Mouse (Mus musculus): ENCODE data around the gene Fam174a. TPM values are rescaled to one million over a fixed set of nuclear protein-coding genes. Genes with fewer than 3 reads are reported as not detected.

The Fam174a gene
- total RNA-seq (2021): 10 to 100 TPM; 39.3 to 42.7 TPM

DNA sequence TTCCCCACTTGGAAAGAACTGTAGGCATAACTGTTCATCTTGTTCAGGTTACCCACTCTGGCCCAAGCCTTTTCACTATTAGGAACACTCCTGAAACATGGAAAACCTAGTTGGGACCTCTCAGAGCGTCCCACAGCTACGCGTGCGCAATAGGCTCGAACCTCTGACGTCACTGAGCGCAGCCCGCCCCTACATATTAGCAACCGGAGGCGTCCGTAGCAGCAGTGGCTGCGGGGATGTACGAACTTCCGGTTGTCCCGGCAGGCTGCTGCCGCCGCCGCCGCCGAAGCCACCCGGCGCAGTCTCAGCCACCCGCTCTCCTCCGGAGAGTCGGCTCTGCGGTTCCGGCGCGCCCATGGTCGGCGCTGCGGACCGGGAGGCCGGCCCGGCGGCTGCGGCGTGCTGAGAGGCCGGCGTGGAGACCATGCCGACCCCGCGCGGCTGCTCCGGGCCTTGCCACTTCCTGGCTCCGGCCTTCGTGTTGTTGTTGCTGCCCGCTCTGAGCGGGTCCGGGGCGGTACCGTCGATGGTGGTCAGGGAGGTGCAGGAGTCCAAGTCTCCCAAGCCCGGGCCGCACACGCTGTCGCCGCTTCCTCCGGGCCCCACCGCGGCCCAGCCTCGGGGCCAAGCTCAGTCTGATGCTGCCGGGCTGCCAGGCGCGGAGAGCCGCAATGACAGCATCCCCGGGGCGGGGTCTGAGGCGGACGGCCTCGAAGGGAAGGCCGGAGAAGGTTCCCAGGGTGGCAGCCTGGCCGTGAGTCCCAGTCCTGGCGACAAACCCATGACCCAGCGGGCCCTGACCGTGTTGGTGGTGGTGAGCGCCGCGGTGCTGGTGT lies at the start of gene Fam174a:
Fam174a (plus strand) TSS at position 231 of the 836 bp plus-strand sequence.
- DNase-seq: peak; percentile 92

DNA sequence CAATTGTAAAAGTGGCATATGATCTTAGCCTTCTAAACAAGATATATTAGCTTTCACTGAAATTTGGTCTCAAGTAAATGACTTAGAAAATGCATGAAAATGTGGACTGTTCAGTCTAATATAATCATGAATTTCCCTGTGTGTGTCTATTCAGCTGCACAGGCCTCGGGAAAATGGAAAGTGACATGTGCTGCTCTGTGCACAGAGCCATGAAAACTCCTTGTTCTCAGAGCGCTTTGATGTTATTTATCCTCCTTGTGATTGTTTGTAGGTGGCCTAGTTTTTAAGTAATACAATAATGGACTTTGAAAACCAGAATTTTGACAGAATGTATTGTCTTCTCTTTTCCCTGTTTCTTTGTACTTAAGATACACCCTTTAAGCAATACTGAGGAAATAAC lies 49.6 kb upstream of the Fam174a start:
- DNase-seq: no peak

DNA sequence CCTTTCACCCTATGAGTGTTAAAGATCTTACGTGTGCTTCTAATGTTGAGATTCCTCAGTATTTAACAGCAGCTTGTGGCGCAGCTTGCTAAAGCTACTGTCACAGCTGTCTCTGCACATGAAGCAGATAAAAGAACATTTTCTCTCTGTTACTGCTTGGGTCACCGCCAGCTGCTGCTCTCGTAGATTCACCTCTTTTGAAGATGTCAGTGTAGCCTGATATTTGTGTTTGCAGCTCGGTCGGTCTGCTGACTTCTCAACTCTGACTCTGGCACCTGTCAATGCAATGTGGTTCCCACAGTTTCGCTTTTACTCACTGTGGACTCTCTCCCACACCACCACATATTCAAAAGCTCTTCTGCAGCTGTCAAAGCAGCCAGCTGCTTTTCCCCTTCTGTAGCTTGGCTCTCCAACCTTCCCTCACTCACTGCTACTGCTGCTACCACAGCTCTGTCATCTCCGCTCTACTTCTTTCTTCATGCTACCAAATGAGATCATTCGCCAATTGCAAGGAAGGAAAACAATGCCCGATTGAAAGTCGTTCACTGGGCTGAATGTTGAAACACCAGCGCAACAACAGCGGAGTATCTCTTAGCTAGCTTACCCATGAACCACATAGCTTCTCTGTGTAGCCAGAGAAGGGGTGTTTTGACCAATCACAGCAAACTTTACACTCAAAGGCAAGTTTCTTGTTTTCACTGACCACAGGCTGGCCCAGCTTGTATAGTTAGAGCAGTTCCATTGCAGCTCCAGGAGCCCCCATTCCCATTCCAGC lies 45.3 kb upstream of the Fam174a start:
- DNase-seq: peak; percentile 14 to 17

DNA sequence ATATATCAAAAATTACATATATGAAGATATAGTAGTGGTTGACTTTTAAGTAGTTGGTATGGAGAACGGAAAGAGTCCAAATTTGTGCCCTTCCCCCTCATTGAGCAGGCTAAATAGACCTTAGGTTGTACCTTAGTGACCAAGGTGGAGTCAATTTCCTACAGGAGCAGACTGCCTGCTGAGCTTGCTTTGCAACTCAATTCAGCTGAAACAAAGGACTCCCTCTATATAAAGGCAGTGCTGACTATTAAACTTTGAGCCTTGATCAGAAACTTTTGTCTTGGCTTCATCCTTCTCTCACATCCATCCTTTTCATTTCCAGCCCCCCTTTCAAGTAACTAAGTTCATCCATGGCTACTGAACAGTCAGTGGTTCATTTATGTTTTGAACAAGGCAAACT lies 40.1 kb upstream of the Fam174a start:
- no peak for DNase-seq

DNA sequence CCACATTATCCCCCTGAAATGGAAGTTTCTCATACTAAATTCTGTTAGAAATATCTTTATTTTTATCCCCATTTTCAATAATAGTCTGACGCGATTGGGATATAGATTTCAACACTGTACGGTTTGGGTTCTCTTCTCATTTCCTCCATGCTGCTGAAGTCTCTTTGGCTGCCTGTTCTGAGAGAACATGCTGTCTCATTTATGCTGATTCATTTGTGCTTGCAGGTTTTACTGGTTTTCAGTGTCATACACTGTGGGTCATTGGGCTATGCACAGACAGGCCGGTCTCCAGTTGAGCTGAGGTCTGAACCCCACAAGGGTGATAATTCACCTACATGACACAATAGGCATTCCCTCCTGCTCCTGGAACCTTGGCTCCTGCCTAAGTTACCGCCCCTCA lies 5.1 kb upstream of the Fam174a start:
- DNase-seq: no peak

DNA sequence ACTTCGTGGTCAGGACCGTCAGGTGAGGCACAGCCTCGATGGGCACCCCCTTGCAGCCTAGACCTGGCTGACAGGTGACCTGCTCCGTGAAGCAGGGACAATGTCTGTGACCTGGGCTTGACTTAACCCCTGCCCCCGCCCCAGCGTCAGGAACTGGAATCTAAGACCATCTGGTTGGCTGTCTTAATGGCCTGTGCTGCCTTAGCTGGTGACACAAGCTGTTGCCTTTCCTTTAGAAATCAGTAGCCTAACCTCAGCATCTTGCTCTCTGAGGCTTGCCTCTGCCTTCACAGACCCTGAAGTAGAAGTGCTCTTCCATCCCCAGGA lies 769 bp downstream of the Fam174a start:
- no peak for DNase-seq

DNA sequence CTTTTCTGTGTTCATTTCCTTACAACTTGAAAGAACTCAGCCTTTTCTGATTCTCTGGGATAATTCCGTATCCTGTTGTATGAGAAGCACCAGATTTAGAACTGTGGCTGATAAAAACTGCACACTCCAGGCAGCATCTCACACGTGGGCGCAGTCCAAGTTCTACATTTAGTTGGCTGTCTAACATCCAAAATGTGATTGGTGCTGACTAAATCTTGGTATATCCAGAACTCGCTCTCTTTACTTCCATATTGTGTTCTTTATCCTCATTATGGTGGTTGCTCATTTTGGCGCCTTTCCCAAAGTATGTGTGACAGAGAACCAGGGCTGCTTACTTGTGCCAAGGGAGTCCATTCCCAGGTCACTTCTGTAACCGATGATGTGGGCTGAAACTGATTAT lies 2.6 kb downstream of the Fam174a start:
- DNase-seq: peak in 1 of 2 experiments; percentile 10

DNA sequence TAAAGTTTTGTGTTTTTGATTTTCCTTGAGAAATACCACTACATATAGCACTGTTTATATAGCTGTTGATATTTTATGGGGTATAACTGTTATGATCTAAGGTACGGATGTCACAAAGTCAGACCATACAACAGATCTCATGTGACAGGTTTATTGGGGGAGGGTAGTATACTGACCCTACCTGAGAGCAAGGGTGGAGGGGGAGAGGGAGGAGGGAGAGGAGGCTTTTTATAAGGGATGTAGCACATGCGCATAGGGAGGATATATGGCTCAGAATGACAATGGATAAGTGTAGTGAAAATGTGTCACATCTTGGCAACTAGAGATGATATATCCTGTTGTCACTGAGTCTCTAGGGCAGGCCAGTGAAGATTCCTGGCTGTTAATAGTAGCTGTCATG lies 8.8 kb downstream of the Fam174a start:
- no peak for DNase-seq

DNA sequence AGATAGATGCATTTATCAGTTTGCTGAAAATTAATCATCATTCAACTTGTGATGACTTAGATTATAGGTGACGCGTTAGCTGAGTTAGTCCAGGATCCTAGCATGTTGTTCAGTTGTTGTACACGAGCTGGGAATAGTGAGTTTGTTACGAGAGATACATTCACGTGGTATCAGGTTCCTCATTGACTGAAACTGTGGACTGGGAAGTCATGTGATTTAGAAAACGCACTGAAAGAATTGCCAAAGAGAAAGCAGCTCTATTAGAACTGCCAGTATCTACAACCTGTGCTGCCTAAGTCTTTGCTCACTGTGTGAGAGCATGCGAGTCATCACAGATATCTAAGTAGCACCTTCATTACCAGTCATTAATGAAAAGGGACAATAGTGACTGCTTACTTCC lies 9.6 kb downstream of the Fam174a start:
- no peak for DNase-seq

DNA sequence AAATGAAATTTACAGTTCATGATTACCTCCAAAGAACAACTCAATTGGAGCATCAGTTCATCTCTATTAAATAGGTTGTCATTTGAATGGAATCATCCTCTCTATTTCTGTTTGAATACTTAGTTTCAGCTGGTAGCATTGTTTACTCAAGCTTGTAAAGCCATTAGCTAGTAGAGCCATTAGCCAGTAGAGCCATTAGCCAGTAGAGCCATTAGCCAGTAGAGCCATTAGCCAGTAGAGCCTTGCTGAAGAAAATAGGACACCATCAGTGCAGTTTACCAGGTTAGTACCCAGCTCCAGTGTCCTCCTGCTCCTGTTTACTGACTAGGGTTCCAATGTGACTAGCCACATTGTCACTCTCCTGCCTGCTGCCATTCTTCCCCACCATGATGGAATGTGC lies 13.4 kb downstream of the Fam174a start:
- DNase-seq: no peak

DNA sequence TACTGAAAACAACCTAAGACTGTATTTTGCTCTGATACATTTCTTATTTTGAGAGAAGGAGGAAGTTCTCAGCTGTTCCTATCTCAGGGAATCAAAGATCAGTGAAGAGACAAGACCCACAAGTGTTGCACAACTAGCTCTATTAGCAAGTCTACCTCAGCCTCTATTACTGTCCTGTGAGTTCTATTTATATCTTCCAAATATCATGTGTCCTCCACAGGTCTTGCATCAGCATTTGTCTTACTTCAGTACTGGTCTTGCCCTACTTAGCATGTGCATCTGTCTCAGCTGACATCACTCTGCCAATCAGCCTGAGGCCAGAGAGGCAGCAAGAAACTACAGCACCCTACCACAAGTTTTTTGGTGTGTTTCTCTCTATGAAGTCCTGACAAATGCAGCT lies 26.2 kb downstream of the Fam174a start:
- DNase-seq: no peak

DNA sequence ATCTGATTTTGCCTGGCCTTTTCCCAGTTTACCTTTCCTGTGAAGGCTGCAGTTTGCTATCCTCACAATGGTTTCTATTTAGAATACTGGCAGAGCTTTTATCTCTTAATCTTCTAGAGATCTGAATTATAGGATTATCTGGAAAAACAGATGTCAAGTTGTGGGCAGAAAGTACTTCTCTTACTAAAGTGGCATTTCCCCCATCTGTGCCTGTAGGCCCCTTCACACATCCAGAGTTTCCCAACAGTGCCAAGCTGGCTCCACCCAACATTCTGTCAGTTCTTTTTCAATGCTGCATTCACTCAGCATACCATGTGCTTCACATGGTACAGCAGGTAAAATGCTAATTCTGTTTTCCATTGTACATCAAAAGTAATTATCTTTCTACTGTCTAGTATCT lies 28.8 kb downstream of the Fam174a start:
- peak; percentile 45 to 46 for DNase-seq

DNA sequence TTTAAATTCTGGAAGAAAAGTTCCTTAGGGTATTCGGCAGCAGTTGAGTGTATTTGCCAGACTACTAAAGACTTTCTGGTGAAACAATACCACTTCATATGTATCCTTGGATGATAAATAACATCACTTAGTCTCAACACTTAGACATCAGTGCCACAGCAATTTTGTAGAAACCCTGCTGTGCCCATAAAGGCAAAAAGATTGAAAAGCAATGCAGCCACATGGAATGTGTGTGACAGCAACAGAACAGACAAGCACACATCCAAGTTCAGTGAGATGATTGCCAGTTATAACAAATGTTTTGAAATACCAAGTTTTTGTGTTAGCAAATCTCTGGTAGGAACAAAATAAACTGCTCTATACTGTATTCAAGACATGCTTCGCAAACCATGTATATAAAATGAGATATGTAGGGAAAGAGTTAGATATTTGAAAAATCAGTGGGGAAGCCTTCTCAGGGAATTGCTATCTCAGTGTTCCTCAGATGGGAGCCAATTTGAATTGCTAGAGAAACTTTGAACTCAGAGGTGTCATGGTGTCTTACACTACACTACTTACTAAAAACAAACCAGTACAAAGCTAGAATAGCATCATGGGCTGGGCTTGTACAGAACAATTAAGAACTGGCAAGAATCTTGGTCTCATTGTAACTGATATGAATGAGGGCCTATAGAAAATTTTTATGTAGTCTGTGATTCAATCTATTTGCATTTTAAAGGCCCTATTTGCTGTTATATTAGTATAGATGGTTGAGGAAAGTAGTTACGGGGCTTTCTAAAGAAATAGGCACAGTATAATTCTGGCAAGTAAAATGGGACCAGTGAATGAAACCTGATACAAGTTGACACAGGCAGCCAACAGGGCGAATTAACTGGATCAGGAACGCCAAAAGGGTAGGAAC lies 30.4 kb downstream of the Fam174a start:
- DNase-seq: no peak

DNA sequence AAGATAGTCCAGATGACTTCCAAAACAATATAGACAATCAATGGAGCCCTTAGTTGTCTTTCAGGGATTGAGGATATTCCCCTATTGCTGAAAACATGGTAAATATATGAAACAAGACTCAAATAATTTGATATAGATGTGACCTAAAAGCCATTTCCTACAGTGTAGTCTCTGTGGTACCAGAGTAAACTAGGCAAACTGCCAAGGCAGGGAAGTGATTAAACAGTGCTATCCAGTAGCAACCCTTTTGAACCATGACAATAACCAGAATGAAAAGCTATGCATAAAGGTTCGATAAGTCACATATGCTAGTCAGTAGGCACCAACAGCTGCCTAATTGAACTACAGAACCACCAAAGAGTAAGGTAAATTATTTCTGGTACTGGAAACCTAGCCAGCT lies 40.7 kb downstream of the Fam174a start:
- no peak for DNase-seq

DNA sequence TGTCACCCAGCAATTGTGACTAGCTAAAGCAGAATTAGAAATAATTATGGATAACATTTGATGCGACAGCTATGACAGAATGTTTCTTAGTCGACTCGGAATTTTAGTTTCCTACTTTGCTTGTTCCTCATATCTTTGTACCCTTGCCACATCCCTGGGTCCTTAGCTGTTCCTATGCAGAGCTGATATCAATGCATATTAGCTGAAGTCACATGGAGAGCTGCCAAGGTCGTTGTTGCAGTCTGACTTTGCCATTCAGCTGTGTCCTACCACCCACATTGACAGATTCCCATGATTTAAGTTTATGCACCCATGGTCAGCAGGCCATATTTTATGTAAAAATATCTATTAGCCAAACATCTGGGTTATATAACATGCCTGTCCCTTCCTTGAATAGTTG lies 43.5 kb downstream of the Fam174a start:
- DNase-seq: no peak

DNA sequence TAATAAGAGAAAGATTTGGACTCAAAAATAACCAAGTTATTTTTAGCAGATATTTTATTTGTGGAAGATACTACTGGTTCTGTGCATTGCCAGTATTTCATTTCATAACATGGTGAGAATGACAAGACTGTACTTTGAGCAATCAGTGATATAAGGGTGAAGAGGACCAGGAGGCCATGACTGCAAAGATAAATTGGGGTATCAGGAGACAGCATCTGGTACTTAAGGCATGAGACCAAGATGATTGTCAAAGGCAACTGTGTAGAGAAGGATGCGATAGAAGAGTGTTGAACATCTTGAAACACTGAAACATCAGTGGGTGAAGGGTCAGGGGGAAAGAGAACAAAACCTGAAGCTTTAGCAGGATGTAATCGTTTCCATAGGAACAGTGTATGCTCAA lies 50.3 kb downstream of the Fam174a start:
- no peak for DNase-seq

DNA sequence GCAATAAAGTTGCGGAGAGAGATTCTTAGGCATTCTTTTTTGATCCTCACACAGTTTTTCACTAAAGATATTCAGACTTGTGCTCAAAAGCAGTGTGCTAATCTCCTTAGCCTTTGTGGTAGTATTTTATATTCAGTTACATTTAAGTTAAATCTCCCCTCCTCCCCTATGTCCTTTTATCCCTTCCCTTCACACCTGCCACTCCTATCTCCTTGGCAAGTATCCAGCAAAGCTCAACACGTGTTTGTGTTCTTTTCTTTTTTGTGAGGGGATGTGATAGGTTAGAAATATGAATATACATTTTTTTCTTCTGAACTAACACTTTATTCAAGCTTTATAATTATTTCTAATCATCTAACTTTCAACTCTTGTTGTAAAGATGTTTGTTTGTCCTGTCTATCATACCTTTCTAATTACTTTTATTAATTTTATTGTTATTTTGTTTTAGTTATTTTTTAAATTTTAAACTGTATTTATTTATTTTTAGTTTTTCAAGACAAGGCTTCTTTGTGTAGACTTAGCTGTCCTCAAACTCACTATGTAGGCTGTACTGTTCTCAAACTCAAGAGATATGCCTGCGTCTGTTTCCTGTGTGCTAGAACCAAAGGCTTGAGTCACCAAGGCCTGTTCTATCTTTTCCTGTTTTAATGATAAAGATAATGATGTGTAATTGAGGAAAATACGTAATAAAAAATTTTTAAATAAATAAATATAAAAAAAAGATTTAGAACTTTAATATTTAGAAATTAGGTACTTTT lies 53.4 kb downstream of the Fam174a start:
- DNase-seq: no peak

DNA sequence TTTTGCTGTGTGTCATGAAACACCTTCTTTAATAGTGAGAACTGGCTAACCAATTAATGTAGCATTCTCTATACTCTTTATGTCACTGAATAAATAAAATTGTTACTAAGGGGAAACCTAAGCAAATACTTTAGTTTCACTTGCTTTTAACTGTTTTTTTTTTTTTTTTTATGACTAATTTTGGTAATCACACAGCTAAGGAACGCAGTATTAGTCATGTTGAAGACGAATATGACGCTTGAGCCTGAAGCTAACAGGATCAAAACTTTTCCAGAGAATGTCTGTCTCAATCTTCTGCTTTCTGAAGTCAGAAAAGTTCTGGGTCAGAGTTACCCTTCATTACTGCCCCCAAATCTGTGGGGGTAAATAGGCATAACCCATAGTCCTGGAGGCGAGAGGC lies 54.3 kb downstream of the Fam174a start:
- DNase-seq: no peak

DNA sequence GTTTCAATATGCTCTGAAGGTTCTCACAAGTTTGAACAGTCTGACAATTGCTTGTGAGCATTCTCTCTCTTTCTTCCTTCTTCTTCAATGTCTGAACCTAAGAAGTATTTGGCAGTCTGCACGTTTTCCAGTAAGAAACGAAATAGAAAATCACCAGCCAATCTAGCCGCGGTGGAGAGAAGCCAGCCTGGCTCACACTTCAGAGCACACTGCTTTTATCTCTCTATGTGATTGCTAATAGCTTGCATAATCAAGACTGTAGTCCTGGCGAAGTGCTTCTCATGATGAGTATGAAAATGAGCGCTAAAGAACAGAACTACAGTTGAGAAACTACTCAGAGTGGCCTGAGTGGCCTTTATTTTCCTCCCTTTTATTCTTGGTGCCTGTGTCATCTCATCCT lies 62.0 kb downstream of the Fam174a start:
- DNase-seq: no peak

DNA sequence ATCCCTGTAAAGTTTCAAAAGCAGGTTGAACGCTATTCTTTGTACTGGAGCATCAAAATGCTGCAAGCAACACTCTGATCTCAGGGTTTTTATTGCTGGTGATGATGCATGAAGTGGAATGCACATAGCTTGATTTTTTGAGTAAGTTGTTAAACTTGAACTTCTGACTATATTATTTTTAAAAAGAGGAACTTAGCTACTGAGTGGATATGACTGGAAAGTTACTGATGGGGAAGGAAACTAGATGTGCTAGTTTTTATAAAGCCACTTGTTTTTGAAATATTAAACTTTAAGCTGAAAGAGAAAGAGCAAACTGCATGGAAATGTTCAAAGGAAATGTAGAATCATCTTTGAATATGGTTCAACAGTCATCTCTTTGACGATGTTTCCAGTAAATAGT lies 67.6 kb downstream of the Fam174a start:
- DNase-seq: no peak
